Comparison of ENCODE assay signal across 8 mouse cellular contexts in the genomic region with DNA sequence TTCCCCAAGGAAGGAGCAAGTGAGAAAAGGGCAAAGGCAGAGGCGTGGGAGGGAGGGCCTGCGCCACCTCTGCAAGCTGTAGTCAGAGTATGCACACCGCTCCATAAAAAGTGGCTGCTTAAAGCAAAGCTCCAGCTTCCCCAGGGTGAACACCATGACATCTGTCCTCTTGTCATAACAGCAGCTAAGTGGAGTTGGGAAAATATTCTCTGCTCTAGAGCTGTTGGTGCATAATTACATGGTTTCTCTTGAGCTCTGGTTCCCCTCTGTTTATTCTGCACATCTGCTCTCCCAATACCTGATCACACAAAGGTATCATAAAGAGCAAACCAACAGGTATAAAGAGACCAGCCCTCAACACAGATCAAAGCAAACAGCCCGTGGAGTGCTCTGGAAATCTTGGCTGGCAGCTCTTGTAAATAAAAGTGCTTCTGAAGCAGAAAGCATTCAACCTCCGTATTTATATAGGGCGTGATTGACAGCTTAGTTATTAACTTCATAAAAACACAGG.
DNase-seq lines count a peak whose midpoint lies in the region; ATAC-seq and TF ChIP-seq lines count a peak whose summit lies in the region.

No protein-coding gene starts in this region.

- no peak for ATAC-seq in heart, embryonic 14.5 days (ENCODE audit: insufficient number of reproducible peaks, insufficient read depth, low FRiP score, low read depth)
- peak; percentile 67 for ATAC-seq in kidney, postnatal 0 days (replicated peaks; ENCODE audit: low FRiP score, low read depth)
- peak; percentile 58; the same call in 1 of the 2 replicates for ATAC-seq in midbrain, embryonic 16.5 days
- ATAC-seq in cerebellum, adult (ENCODE audit: insufficient number of reproducible peaks, low FRiP score, low TSS enrichment), result no peak

- H3K9ac ChIP-seq in heart, embryonic 14.5 days (ENCODE audit: low read length), result no peak overlapping the region
- no peak overlapping the region for H3K9ac ChIP-seq in kidney, postnatal 0 days (ENCODE audit: low read depth, low read length)
- no peak overlapping the region for H3K9ac ChIP-seq in midbrain, embryonic 16.5 days (ENCODE audit: low read depth, low read length)

- WGBS in heart, embryonic 14.5 days, result 57% methylated on average over 6 of the region's 6 CpGs
- whole genome bisulfite sequencing in forebrain, embryonic 10.5 days, result 56% methylated on average over 6 of the region's 6 CpGs
- WGBS in kidney, postnatal 0 days, result 16% methylated on average over 6 of the region's 6 CpGs
- WGBS in midbrain, embryonic 16.5 days, result 33% methylated on average over 6 of the region's 6 CpGs

- no peaks in the 10 kb centered on the region for H3K9me3 ChIP-seq in heart, embryonic 14.5 days (ENCODE audit: control insufficient read depth, low read length)
- H3K9me3 ChIP-seq in forebrain, embryonic 10.5 days, result no peaks in the 10 kb centered on the region
- no peaks in the 10 kb centered on the region for H3K9me3 ChIP-seq in kidney, postnatal 0 days (replicated peaks; ENCODE audit: low read length)
- H3K9me3 ChIP-seq in midbrain, embryonic 16.5 days (replicated peaks; ENCODE audit: control insufficient read depth, low read length, poor library complexity, severe bottlenecking), result no peaks in the 10 kb centered on the region

- TF ChIP-seq CTCF in kidney, postnatal 0 days (IDR thresholded peaks at IDR 0.05; ENCODE audit: low read depth), result no peak

- H3K4me3 ChIP-seq in heart, embryonic 14.5 days (ENCODE audit: control insufficient read depth in 1 of 2, insufficient read depth in 1 of 2, low read depth in 1 of 2, low read length in 2 of 2), result no peak overlapping the region
- no peak overlapping the region for H3K4me3 ChIP-seq in forebrain, embryonic 10.5 days
- H3K4me3 ChIP-seq in kidney, postnatal 0 days (replicated peaks; ENCODE audit: low read depth, low read length), result no peak overlapping the region
- H3K4me3 ChIP-seq in midbrain, embryonic 16.5 days (ENCODE audit: low read depth, low read length), result no peak overlapping the region

- H3K27ac ChIP-seq in heart, embryonic 14.5 days (replicated peaks in 1 of 2; ENCODE audit: control insufficient read depth in 1 of 2, insufficient read depth in 1 of 2, low read depth in 2 of 2, low read length in 2 of 2), result peak overlapping the region; percentile 4 to 56; a peak in 3 of 4 replicates
- H3K27ac ChIP-seq in forebrain, embryonic 10.5 days, result peak overlapping the region; percentile 79
- H3K27ac ChIP-seq in kidney, postnatal 0 days, result peak overlapping the region; percentile 87
- H3K27ac ChIP-seq in midbrain, embryonic 16.5 days (ENCODE audit: low read length), result peak overlapping the region; percentile 50

- DNase-seq in heart, adult 8-10 months (ENCODE audit: low spot score), result no peak
- DNase-seq in forebrain, embryonic 10.5 days (ENCODE audit: extremely low spot score, low spot score), result no peak
- peak; percentile 68 for DNase-seq in kidney, postnatal 0 days (ENCODE audit: low spot score)
- DNase-seq in urinary bladder, postnatal 14 days (ENCODE audit: low spot score), result no peak
- no peak for DNase-seq in left cerebral cortex, postnatal 4 days

- intact Hi-C loops in left cerebral cortex, postnatal 4 days (cut with DNase I), result no loop called here

- H3K4me2 ChIP-seq in heart, embryonic 14.5 days (ENCODE audit: low read length), result no peak overlapping the region
- H3K4me2 ChIP-seq in kidney, postnatal 0 days (ENCODE audit: low read length), result peak overlapping the region; percentile 17; the same call in 1 of the 2 replicates
- H3K4me2 ChIP-seq in midbrain, embryonic 16.5 days (ENCODE audit: low read length), result no peak overlapping the region

- peaks cover 15 to 37% of the 10 kb centered on the region in 2 experiments for H3K4me1 ChIP-seq in heart, embryonic 14.5 days (ENCODE audit: control insufficient read depth in 2 of 2, insufficient read depth in 2 of 2, low read length in 2 of 2)
- H3K4me1 ChIP-seq in forebrain, embryonic 10.5 days, result peaks cover 63% of the 10 kb centered on the region
- peaks cover 36% of the 10 kb centered on the region for H3K4me1 ChIP-seq in kidney, postnatal 0 days (replicated peaks; ENCODE audit: insufficient read depth, low read length)
- H3K4me1 ChIP-seq in midbrain, embryonic 16.5 days (ENCODE audit: control insufficient read depth, insufficient read depth, low read length), result peaks cover 26% of the 10 kb centered on the region

- no peaks in the 10 kb centered on the region for H3K27me3 ChIP-seq in heart, embryonic 14.5 days (ENCODE audit: control insufficient read depth, insufficient read depth, low read length)
- no peaks in the 10 kb centered on the region for H3K27me3 ChIP-seq in forebrain, embryonic 10.5 days (ENCODE audit: poor library complexity, severe bottlenecking)
- H3K27me3 ChIP-seq in kidney, postnatal 0 days (ENCODE audit: insufficient read depth, low read length), result no peaks in the 10 kb centered on the region
- H3K27me3 ChIP-seq in midbrain, embryonic 16.5 days (ENCODE audit: control insufficient read depth, insufficient read depth, low read depth, low read length), result no peaks in the 10 kb centered on the region

- H3K36me3 ChIP-seq in heart, embryonic 14.5 days (ENCODE audit: control insufficient read depth, insufficient read depth, low read length), result no peaks in the 10 kb centered on the region
- H3K36me3 ChIP-seq in forebrain, embryonic 10.5 days (replicated peaks), result peaks cover 16% of the 10 kb centered on the region
- H3K36me3 ChIP-seq in kidney, postnatal 0 days (ENCODE audit: insufficient read depth, low read length), result no peaks in the 10 kb centered on the region
- no peaks in the 10 kb centered on the region for H3K36me3 ChIP-seq in midbrain, embryonic 16.5 days (ENCODE audit: control insufficient read depth, insufficient read depth, low read length)

Comparison
In these comparisons a context has a peak if more than half of its experiments do, and no peak if none do; other contexts are left out.
1. ATAC-seq: peak in kidney, postnatal 0 days (single experiment) and midbrain, embryonic 16.5 days (single experiment); none in heart, embryonic 14.5 days (single experiment) and cerebellum, adult (single experiment).
2. H3K27ac ChIP-seq: peak in every context shown above with its lines; median percentile 87 in kidney, postnatal 0 days; 79 in forebrain, embryonic 10.5 days; 50 in midbrain, embryonic 16.5 days; 30 in heart, embryonic 14.5 days.